Mouse (Mus musculus) lung, adult 2 months (tissue): ENCODE measurements at regions not wholly inside any gene's neighbourhood (a gene's known extent, or its start where the extent isn't known, plus 50 kb on each side); places are given as distances from the start of the nearest gene placed in this dataset.

ENCODE experiments used
- CTCF ChIP-seq: fragments of 200-500 bp; IDR thresholded peaks from 2 replicates; pipeline ENCODE4 v1.5.1; 2011; ENCODE audit warnings: mild to moderate bottlenecking, low read length, control low read depth; ENCODE audit not compliant: insufficient read depth
- POLR2A ChIP-seq: fragments of 200-500 bp; IDR thresholded peaks from 2 replicates; pipeline ENCODE4 v1.6.1; 2011; ENCODE audit warnings: low read depth, mild to moderate bottlenecking, control low read depth, low read length, borderline replicate concordance; ENCODE audit errors: extremely low read depth

DNA sequence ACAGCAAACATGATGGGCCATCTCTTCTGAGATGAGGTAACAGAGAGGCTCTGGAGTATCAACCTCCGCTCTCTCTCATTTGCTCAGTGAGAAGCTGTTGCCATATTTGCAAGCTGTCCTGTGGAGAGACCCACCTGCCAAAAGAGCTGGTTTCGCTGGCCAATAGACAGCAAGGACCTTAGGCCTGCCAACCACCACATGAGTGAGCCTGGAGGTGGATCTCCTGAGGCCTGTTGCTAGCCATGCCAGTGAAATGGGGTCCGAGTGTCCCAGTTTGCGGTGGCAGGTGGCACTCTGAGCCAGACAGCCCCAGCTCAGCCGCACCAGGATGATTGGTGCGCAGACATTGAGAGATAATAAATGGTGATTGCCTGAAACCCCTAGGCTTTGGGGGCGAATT is 143.9 kb upstream of the Gjb5 start:
- TF ChIP-seq POLR2A (no peak), CTCF (no peak)
